Mouse (Mus musculus) hindbrain, embryonic 14.5 days (tissue): ENCODE measurements around the gene Ltn1. TPM values are rescaled to one million over a fixed set of nuclear protein-coding genes. Genes with fewer than 3 reads are reported as not detected.

Experiments used
- ATAC-seq: fragments of 200-750 bp; cut with Nextera tagmentation; 2 replicates; pipeline ENCODE4 v1.8.0; 2017; ENCODE audit warnings: moderate number of reproducible peaks, mild to moderate bottlenecking, moderate TSS enrichment, moderate library complexity; ENCODE audit not compliant: low FRiP score
- DNase-seq: peaks from one replicate; pipeline ENCODE4 v3.0.0-alpha.2; 2015; ENCODE audit warnings: low spot score
- H3K27ac ChIP-seq: fragments of 300-500 bp; sonication (generic); 2 replicates; pipeline ENCODE4 v1.5.1; 2014; ENCODE audit warnings: mild to moderate bottlenecking, moderate library complexity
- H3K27me3 ChIP-seq: fragments of 300-500 bp; sonication (generic); 2 replicates; pipeline ENCODE4 v1.6.1; 2014; ENCODE audit warnings: mild to moderate bottlenecking, low read length, mixed read lengths; ENCODE audit not compliant: control insufficient read depth, insufficient read depth
- H3K36me3 ChIP-seq: fragments of 300-500 bp; sonication (generic); replicated peaks from 2 replicates; pipeline ENCODE4 v1.6.1; 2014; ENCODE audit not compliant: control insufficient read depth, insufficient read depth
- H3K4me1 ChIP-seq: fragments of 300-500 bp; sonication (generic); replicated peaks from 2 replicates; pipeline ENCODE4 v1.6.1; 2014; ENCODE audit warnings: antibody characterized with exemption, low read length, mixed read lengths; ENCODE audit not compliant: control insufficient read depth, insufficient read depth
- H3K4me2 ChIP-seq: fragments of 300-500 bp; sonication (generic); replicated peaks from 2 replicates; pipeline ENCODE4 v1.6.1; 2014; ENCODE audit warnings: mild to moderate bottlenecking, moderate library complexity
- H3K4me3 ChIP-seq: fragments of 300-500 bp; sonication (generic); replicated peaks from 2 replicates; pipeline ENCODE4 v1.5.1; 2014; ENCODE audit warnings: mild to moderate bottlenecking, low read length
- H3K9ac ChIP-seq: fragments of 300-500 bp; sonication (generic); 2 replicates; pipeline ENCODE4 v1.6.1; 2014
- H3K9me3 ChIP-seq: fragments of 300-500 bp; sonication (generic); 2 replicates; pipeline ENCODE4 v1.6.1; 2016; ENCODE audit warnings: low read length; ENCODE audit not compliant: control insufficient read depth
- WGBS: fragments of 180-500 bp; shearing (Covaris S2); extraction: QIAGEN DNeasy Blood & Tissue Kit; methylation state at CpG from one replicate; pipeline ENCODE4 v1.1.7; 2014; 5-methylcytosine and 5-hydroxymethylcytosine counted together
- polyA plus RNA-seq: library from polyadenylated mRNA; unstranded; fragments of >200 nt; fragmentation: Nextera tagmentation; extraction: Ambion mirVana; gene quantifications from 2 replicates; pipeline ENCODE4 v1.2.1, GENCODE M21; 2014

The Ltn1 gene
- 30.5 and 31.8 TPM in 2 replicates for polyA plus RNA-seq

GRCm38 (mm10) chr16:87432033-87432814 lies at the start of gene Ltn1:
Gene Ltn1 (minus strand): TSS chr16:87432612.
- peak within 1 kb of the TSS; percentile 76 for H3K9ac ChIP-seq
- no peaks in the 10 kb centered on the region for H3K36me3 ChIP-seq
- ATAC-seq (peak; percentile 99), DNase-seq (peak; percentile 99)
- peak within 1 kb of the TSS; percentile 45; the same call in 1 of the 2 replicates for H3K27ac ChIP-seq
- WGBS: under 1% methylated on average over 56 of the region's 56 CpGs
- peak within 1 kb of the TSS; percentile 84 for H3K4me3 ChIP-seq
- H3K9me3 ChIP-seq: no peaks in the 10 kb centered on the region
- H3K27me3 ChIP-seq: no peaks in the 10 kb centered on the region
- peaks cover 10% of the 10 kb centered on the region; the same call in 1 of the 2 replicates for H3K4me1 ChIP-seq
- peak within 1 kb of the TSS; percentile 83 for H3K4me2 ChIP-seq

DNA sequence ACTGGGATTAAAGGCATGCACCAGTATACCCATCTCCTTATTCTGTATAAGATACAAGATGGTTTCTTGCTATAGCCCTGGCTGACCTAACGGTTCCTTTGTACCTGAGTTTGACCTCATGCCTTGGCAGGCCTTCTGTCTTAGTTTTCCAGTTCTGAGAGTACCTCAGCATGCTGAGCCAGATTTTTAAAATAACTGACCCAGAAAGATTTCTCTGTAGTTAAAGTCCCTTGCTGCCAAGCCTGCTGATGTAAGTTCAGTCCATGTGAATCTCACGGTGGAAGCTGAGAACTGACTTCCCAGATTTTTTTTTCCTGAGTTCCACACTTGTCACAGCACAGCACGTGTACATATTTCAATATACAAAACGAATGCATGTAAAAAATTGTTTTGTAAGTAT lies 38.2 kb upstream of the Ltn1 start:
- no peak for ATAC-seq
- WGBS: 92% methylated on average over 4 of the region's 4 CpGs
- H3K27ac ChIP-seq: no peak overlapping the region
- no peak overlapping the region for H3K4me3 ChIP-seq
- H3K4me2 ChIP-seq: no peak overlapping the region
- H3K9me3 ChIP-seq: no peaks in the 10 kb centered on the region
- H3K4me1 ChIP-seq: no peaks in the 10 kb centered on the region
- no peak overlapping the region for H3K9ac ChIP-seq
- no peak for DNase-seq
- H3K27me3 ChIP-seq: no peaks in the 10 kb centered on the region
- peaks cover 92% of the 10 kb centered on the region for H3K36me3 ChIP-seq

GRCm38 (mm10) chr16:87458752-87459151 lies 26.3 kb upstream of the Ltn1 start:
- no peaks in the 10 kb centered on the region for H3K27me3 ChIP-seq
- H3K4me1 ChIP-seq: peaks cover 23% of the 10 kb centered on the region
- DNase-seq (no peak), ATAC-seq (no peak)
- peaks cover 47% of the 10 kb centered on the region for H3K36me3 ChIP-seq
- H3K9me3 ChIP-seq: no peaks in the 10 kb centered on the region
- no peak overlapping the region for H3K27ac ChIP-seq
- WGBS: over 99% methylated on average over 3 of the region's 3 CpGs
- H3K4me2 ChIP-seq: no peak overlapping the region
- H3K4me3 ChIP-seq: no peak overlapping the region
- H3K9ac ChIP-seq: no peak overlapping the region

DNA sequence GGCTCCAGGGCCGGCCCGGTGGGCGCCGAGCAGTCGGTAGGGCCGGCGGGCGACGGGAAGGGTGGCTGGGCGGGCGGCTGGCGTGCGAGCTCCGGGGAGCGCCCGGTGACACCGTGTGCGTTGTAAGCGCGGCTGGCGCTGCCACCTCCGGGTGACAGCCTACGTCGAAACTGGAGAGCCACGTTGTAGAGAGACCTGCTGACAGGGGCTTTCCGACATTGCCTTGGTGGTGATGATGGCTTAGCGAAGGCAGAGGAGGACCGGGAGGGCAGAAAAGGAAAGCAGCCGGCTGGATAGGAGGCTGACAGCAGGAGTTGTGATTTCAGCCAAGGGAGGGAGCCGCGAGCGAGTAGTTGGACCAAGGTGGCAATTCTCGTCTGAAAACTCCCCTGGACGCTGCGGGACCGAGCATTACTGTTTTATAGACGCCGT lies 22.8 kb upstream of the Ltn1 start:
- H3K27me3 ChIP-seq: no peaks in the 10 kb centered on the region
- H3K9ac ChIP-seq: peak overlapping the region; percentile 86
- H3K27ac ChIP-seq: peak overlapping the region; percentile 32
- H3K4me3 ChIP-seq: peak overlapping the region; percentile 52
- under 1% methylated on average over 38 of the region's 38 CpGs for WGBS
- H3K9me3 ChIP-seq: no peaks in the 10 kb centered on the region
- peaks cover 23% of the 10 kb centered on the region for H3K4me1 ChIP-seq
- H3K36me3 ChIP-seq: peaks cover 16% of the 10 kb centered on the region
- peak overlapping the region; percentile 96 for H3K4me2 ChIP-seq
- ATAC-seq (no peak; the same call in none of the 2 replicates), DNase-seq (no peak)

DNA sequence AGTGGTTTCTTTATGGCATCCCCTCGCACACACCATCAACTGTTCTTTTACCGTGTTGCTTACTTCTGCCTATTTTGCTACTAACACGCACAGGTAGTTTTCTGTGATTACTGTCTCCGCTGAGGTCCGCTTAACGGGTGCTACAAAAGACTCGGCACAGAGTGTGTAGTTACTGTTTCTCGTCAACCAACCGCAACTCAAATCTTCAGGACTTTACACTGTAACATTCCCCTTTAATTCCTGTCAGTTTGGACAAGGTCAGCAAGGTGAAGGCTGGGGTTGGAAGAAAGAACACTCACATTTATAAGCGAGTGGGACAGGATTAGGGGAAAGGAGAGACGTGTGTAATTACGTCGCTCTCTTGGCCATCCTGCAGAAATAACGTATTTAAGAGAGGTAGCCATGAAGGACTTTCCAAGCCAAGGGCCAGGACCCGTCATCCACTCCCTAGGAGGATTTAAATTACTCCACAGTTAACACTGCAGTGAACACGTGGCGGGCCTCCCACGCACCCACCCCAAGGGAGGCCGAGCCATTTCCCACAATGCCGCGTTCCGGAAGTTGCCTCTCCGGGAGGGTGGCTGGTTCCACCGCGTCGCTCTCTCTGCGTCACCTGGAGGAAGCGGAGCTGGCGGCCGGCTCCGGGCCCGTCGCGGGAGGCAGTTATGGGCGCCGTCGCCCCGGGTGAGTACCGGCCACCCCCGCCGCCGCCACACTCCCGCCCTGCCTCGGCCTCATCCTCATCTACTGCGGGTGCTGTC lies 22.2 kb upstream of the Ltn1 start, which contains the start of gene Usp16:
Gene Usp16, plus strand, starts transcription at position 285 of the 761 bp plus-strand sequence.
- Histone ChIP-seq H3K4me3 (peak within 1 kb of the TSS; percentile 52), H3K9ac (peak within 1 kb of the TSS; percentile 86), H3K4me2 (peak within 1 kb of the TSS; percentile 96), H3K27ac (peak within 1 kb of the TSS; percentile 68), H3K4me1 (peaks cover 23% of the 10 kb centered on the region), H3K27me3 (no peaks in the 10 kb centered on the region), H3K36me3 (peaks cover 10% of the 10 kb centered on the region), H3K9me3 (no peaks in the 10 kb centered on the region)
- 10% methylated on average over 45 of the region's 45 CpGs for WGBS
- ATAC-seq: peak; percentile 98
- DNase-seq: peak; percentile 96

GRCm38 (mm10) chr16:87453226-87453625 lies 20.8 kb upstream of the Ltn1 start:
- ATAC-seq: no peak
- no peaks in the 10 kb centered on the region for H3K36me3 ChIP-seq
- H3K4me3 ChIP-seq: no peak overlapping the region
- no peak for DNase-seq
- H3K9ac ChIP-seq: no peak overlapping the region
- no peaks in the 10 kb centered on the region for H3K9me3 ChIP-seq
- H3K4me2 ChIP-seq: no peak overlapping the region
- 88% methylated on average over 2 of the region's 2 CpGs for WGBS
- peaks cover 23% of the 10 kb centered on the region for H3K4me1 ChIP-seq
- H3K27me3 ChIP-seq: no peaks in the 10 kb centered on the region
- H3K27ac ChIP-seq: no peak overlapping the region

GRCm38 (mm10) chr16:87445528-87445927 lies 13.1 kb upstream of the Ltn1 start:
- no peak for ATAC-seq
- no peak overlapping the region for H3K4me2 ChIP-seq
- H3K9me3 ChIP-seq: no peaks in the 10 kb centered on the region
- DNase-seq: no peak
- H3K4me3 ChIP-seq: no peak overlapping the region
- H3K27me3 ChIP-seq: no peaks in the 10 kb centered on the region
- H3K27ac ChIP-seq: no peak overlapping the region
- 92% methylated on average over 3 of the region's 3 CpGs for WGBS
- H3K9ac ChIP-seq: no peak overlapping the region
- H3K36me3 ChIP-seq: no peaks in the 10 kb centered on the region
- peaks cover 8% of the 10 kb centered on the region for H3K4me1 ChIP-seq

DNA sequence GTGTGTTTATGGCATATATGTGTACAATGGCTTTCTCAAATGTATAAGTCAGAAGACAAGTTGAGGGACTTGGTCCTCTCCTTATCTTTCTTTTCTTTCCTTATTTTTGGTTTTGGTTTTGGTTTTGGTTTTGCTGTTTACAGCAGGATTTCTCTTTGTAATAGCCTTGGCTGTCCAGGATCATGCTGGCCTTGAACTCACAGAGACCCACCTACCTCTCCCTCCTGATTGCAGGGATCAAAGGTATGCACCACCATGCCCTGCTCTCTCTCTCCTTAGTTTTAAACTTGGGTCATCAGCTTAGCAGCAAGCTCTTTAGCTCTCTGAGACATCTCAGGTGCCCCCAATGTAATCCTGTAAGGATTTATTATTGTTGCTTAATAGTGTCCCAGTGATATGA lies 12.7 kb upstream of the Ltn1 start:
- H3K4me1 ChIP-seq: peaks cover 8% of the 10 kb centered on the region
- no peak overlapping the region for H3K9ac ChIP-seq
- no peaks in the 10 kb centered on the region for H3K27me3 ChIP-seq
- no peak overlapping the region for H3K4me2 ChIP-seq
- H3K9me3 ChIP-seq: no peaks in the 10 kb centered on the region
- no peaks in the 10 kb centered on the region for H3K36me3 ChIP-seq
- H3K27ac ChIP-seq: no peak overlapping the region
- no peak overlapping the region for H3K4me3 ChIP-seq
- ATAC-seq (no peak), DNase-seq (no peak)

DNA sequence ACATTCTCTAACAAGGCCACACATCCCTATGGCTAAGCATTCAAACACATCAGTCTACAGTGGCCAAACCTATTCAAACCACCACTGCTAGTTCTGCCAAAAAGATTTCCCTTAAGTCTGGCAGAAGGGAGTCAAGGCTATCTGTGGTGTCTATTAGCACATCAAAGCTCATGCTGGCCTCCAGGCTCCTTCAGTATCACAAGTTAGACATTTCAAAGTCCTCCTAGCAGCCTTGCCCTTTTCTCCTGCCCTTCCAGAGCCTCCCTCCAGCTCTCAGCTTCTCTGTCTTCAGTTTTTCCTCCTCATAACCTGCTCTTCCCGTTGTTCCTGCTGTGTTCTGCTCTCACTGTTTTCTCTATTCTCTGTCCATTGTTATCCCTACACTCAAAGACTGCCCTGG lies 11.7 kb upstream of the Ltn1 start:
- WGBS: 45% methylated on average over 1 of the region's 1 CpGs
- DNase-seq (no peak), ATAC-seq (no peak)
- Histone ChIP-seq H3K9ac (no peak overlapping the region), H3K36me3 (no peaks in the 10 kb centered on the region), H3K4me3 (no peak overlapping the region), H3K27me3 (no peaks in the 10 kb centered on the region), H3K9me3 (no peaks in the 10 kb centered on the region), H3K27ac (no peak overlapping the region), H3K4me1 (peaks cover 8% of the 10 kb centered on the region), H3K4me2 (no peak overlapping the region)
